Comparison of ENCODE assay signal across 9 mouse cellular contexts in the genomic region with DNA sequence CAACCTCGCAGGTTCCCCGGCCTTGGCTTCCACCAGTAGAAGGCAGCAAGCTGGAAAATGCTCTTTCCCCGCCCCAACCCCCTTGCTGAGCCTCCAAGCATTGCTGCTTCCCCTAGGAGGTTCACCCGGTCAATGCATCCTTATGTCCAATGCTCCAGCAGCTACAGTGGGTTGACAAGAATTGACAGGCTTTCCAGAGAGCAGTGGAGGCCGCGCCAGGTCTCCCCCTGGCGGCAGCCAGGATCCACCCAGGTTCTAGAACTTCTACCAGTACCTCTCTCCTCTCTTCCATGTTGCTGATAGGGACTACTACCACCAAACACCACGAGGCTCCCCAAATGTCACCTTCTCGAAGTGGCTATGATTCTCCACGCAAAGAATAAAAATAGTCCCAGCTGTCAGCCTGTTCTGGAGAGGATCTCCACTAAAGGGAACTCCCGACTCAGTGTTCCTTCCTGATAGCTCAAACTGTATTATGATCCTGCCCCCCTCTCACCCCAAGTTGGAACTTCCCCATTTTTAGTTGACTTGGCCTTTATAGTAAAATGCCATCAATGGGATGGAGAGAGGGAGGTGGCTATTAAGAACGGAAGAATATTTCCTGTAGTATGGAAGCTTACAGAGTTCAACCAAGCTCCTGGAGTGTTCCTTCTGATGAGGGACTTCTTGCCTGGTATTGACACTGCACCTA. TPM values are rescaled to one million over a fixed set of nuclear protein-coding genes. Genes with fewer than 3 reads are reported as not detected.
DNase-seq lines count a peak whose midpoint lies in the region; ATAC-seq lines count a peak whose summit lies in the region.
"Had no signal": no experiment of that assay in that cellular context is flagged by ENCODE, and none has a peak within 500 bp of the region (broad histone marks: within the 10 kb centered on the region; RNA-seq: fewer than 3 reads in every experiment).

No protein-coding gene starts in this region.

- H3K9me3 ChIP-seq in kidney, embryonic 14.5 days (ENCODE audit: control insufficient read depth, low read length): no peaks in the 10 kb centered on the region
- H3K9me3 ChIP-seq: midbrain, embryonic 12.5 days had no signal

- H3K36me3 ChIP-seq in kidney, embryonic 14.5 days (ENCODE audit: control insufficient read depth, insufficient read depth, low read length): no peaks in the 10 kb centered on the region
- H3K36me3 ChIP-seq: midbrain, embryonic 12.5 days had no signal

- no peak for ATAC-seq in CD4-positive, CD25-positive, alpha-beta regulatory T cell, adult 4 months
- ATAC-seq in kidney, embryonic 14.5 days (ENCODE audit: low FRiP score, low TSS enrichment): no peak
- ATAC-seq in neutrophil, adult 5-6 weeks (ENCODE audit: extremely low read depth, insufficient number of reproducible peaks, low FRiP score, poor library complexity, severe bottlenecking): 0 out of 2 replicates have a peak, but pooled peaks have one; percentile 16
- ATAC-seq in inflammation-experienced regulatory T-cells, adult 6 months: no peak

- DNase-seq in CD4-positive, CD25-positive, alpha-beta regulatory T cell, adult 2 months (ENCODE audit: low read depth, low spot score): peak; percentile 29
- peak; percentile 18 for DNase-seq in kidney, adult 9 months
- DNase-seq in MN1 (ENCODE audit: low spot score): peak; percentile 32
- DNase-seq in heart, postnatal 36 days: peak; percentile 5

- H3K4me1 ChIP-seq in kidney, embryonic 14.5 days (ENCODE audit: control insufficient read depth, insufficient read depth, low read length): no peaks in the 10 kb centered on the region

- H3K4me3 ChIP-seq in kidney, embryonic 14.5 days (ENCODE audit: low read length): no peak overlapping the region
- H3K4me3 ChIP-seq: midbrain, embryonic 12.5 days had no signal

- no peak overlapping the region for H3K27ac ChIP-seq in kidney, embryonic 14.5 days (ENCODE audit: low read depth, low read length)
- H3K27ac ChIP-seq: midbrain, embryonic 12.5 days had no signal

- intact Hi-C loops in heart, postnatal 36 days (cut with DNase I): loop anchor here (10.0 kb wide), 1 partner anchor 177 kb away; no protein-coding TSS in a partner anchor

- no peak overlapping the region for H3K9ac ChIP-seq in kidney, embryonic 14.5 days (ENCODE audit: low read depth, low read length)
- H3K9ac ChIP-seq: midbrain, embryonic 12.5 days had no signal

- H3K4me2 ChIP-seq in kidney, embryonic 14.5 days (replicated peaks; ENCODE audit: low read depth, low read length): no peak overlapping the region
- H3K4me2 ChIP-seq: midbrain, embryonic 12.5 days had no signal

- whole genome bisulfite sequencing in kidney, embryonic 14.5 days: 48% methylated on average over 12 of the region's 12 CpGs

- H3K27me3 ChIP-seq in kidney, embryonic 14.5 days (ENCODE audit: control insufficient read depth, insufficient read depth, low read length): no peaks in the 10 kb centered on the region
- H3K27me3 ChIP-seq: midbrain, embryonic 12.5 days had no signal

RNA-seq across cellular contexts. Expression of gene Cacul1, which starts 30.8 kb away (rescaled TPM):
- polyA plus RNA-seq in CD4-positive, CD25-positive, alpha-beta regulatory T cell, adult 4 months (2017; shearing (Covaris generic)): 10 to 100 TPM; 27.7 to 33.3 TPM
- polyA plus RNA-seq in kidney, embryonic 14.5 days (2014; fragmentation: Nextera tagmentation; extraction: Ambion mirVana): 16.6 and 32.7 TPM in 2 replicates
- total RNA-seq in heart, postnatal 36 days (2021): 10 to 100 TPM; 25.7 to 28.0 TPM
- total RNA-seq in neutrophil, adult 5-6 weeks (2017): 67.2 and 71.3 TPM in 2 replicates
- 10 to 100 TPM; 15.9 to 34.0 (median 29.7) TPM for polyA plus RNA-seq in inflammation-experienced regulatory T-cells, adult 6 months (2017; shearing (Covaris generic))
